Mouse (Mus musculus): Measurements from ENCODE around the gene Myl9. TPM values are rescaled to one million over a fixed set of nuclear protein-coding genes. Genes with fewer than 3 reads are reported as not detected.

Gene Myl9
- polyA plus RNA-seq, 1 experiment from 2014 or later: 71.8 TPM

- no peaks in the 10 kb centered on the region for H3K9me3 ChIP-seq
- H3K4me1 ChIP-seq: 0 out of 2 replicates have a peak, but pooled peaks cover 18% of the 10 kb centered on the region
- H3K4me2 ChIP-seq (replicated peaks): no peak overlapping the region
- ATAC-seq (ENCODE audit: low FRiP score, low read depth): no peak
- H3K36me3 ChIP-seq: peaks cover 41% of the 10 kb centered on the region
- no peak overlapping the region for H3K4me3 ChIP-seq
- H3K27me3 ChIP-seq (replicated peaks): no peaks in the 10 kb centered on the region
- WGBS: 70% methylated on average over 3 of the region's 3 CpGs
- H3K9ac ChIP-seq: no peak overlapping the region
- H3K27ac ChIP-seq: no peak overlapping the region
Observed at GRCm38 (mm10) chr2:156743248-156743647, 32.0 kb upstream of the Myl9 start.

- Histone ChIP-seq H3K4me2 (replicated peaks) (no peak overlapping the region), H3K36me3 (peaks cover 53% of the 10 kb centered on the region)
- 75% methylated on average over 5 of the region's 5 CpGs for WGBS
Observed at GRCm38 (mm10) chr2:156744414-156744813, 30.8 kb upstream of the Myl9 start.

GRCm38 (mm10) chr2:156747315-156747714, 27.9 kb upstream of the Myl9 start:
- Histone ChIP-seq H3K4me1 (0 out of 2 replicates have a peak, but pooled peaks cover 5% of the 10 kb centered on the region), H3K27me3 (replicated peaks) (no peaks in the 10 kb centered on the region), H3K4me3 (no peak overlapping the region), H3K9ac (no peak overlapping the region), H3K27ac (no peak overlapping the region), H3K4me2 (replicated peaks) (no peak overlapping the region), H3K9me3 (no peaks in the 10 kb centered on the region), H3K36me3 (peaks cover 70% of the 10 kb centered on the region)
- WGBS: 90% methylated on average over 3 of the region's 3 CpGs
- no peak for ATAC-seq (ENCODE audit: low FRiP score, low read depth)

More at GRCm38 (mm10) chr2:156744414-156744813, 30.8 kb upstream of the Myl9 start:
- 0 out of 2 replicates have a peak, but pooled peaks cover 14% of the 10 kb centered on the region for H3K4me1 ChIP-seq
- H3K4me3 ChIP-seq: no peak overlapping the region
- H3K27ac ChIP-seq: no peak overlapping the region
- no peaks in the 10 kb centered on the region for H3K27me3 ChIP-seq (replicated peaks)
- H3K9me3 ChIP-seq: no peaks in the 10 kb centered on the region
- no peak overlapping the region for H3K9ac ChIP-seq
- ATAC-seq (ENCODE audit: low FRiP score, low read depth): no peak

- Histone ChIP-seq H3K27ac (no peak overlapping the region), H3K4me1 (no peaks in the 10 kb centered on the region), H3K4me3 (no peak overlapping the region), H3K27me3 (replicated peaks) (no peaks in the 10 kb centered on the region), H3K4me2 (replicated peaks) (no peak overlapping the region), H3K9me3 (no peaks in the 10 kb centered on the region), H3K9ac (no peak overlapping the region), H3K36me3 (peaks cover 92% of the 10 kb centered on the region)
- ATAC-seq (ENCODE audit: low FRiP score, low read depth): no peak
- 93% methylated on average over 8 of the region's 8 CpGs for WGBS
Observed at GRCm38 (mm10) chr2:156749687-156750086, 25.5 kb upstream of the Myl9 start.

- 96% methylated on average over 9 of the region's 9 CpGs for WGBS
- peaks cover 94% of the 10 kb centered on the region for H3K36me3 ChIP-seq
- H3K4me2 ChIP-seq (replicated peaks): no peak overlapping the region
- no peak overlapping the region for H3K27ac ChIP-seq
- no peak for ATAC-seq (ENCODE audit: low FRiP score, low read depth)
- no peaks in the 10 kb centered on the region for H3K27me3 ChIP-seq (replicated peaks)
- H3K9me3 ChIP-seq: peaks cover 10% of the 10 kb centered on the region; the same call in 1 of the 2 replicates
- no peaks in the 10 kb centered on the region for H3K4me1 ChIP-seq
- no peak overlapping the region for H3K9ac ChIP-seq
- no peak overlapping the region for H3K4me3 ChIP-seq
Observed at GRCm38 (mm10) chr2:156756937-156757336, 18.3 kb upstream of the Myl9 start.

GRCm38 (mm10) chr2:156760843-156761505, 14.2 kb upstream of the Myl9 start:
- no peak overlapping the region for H3K4me3 ChIP-seq
- WGBS: 92% methylated on average over 5 of the region's 5 CpGs
- H3K27me3 ChIP-seq (replicated peaks): no peaks in the 10 kb centered on the region
- H3K4me1 ChIP-seq: no peaks in the 10 kb centered on the region
- H3K27ac ChIP-seq: no peak overlapping the region
- no peak overlapping the region for H3K4me2 ChIP-seq (replicated peaks)
- ATAC-seq (ENCODE audit: low FRiP score, low read depth): no peak
- H3K9ac ChIP-seq: no peak overlapping the region
- H3K9me3 ChIP-seq: peaks cover 10% of the 10 kb centered on the region; the same call in 1 of the 2 replicates
- H3K36me3 ChIP-seq: peaks cover 88% of the 10 kb centered on the region

- no peak overlapping the region for H3K27ac ChIP-seq
- ATAC-seq (ENCODE audit: low FRiP score, low read depth): no peak; the same call in 1 of the 2 replicates
- H3K4me1 ChIP-seq: no peaks in the 10 kb centered on the region
- 95% methylated on average over 17 of the region's 17 CpGs for WGBS
- H3K4me3 ChIP-seq: no peak overlapping the region
- H3K4me2 ChIP-seq (replicated peaks): no peak overlapping the region
- H3K9me3 ChIP-seq: peaks cover 10% of the 10 kb centered on the region; the same call in 1 of the 2 replicates
- no peaks in the 10 kb centered on the region for H3K27me3 ChIP-seq (replicated peaks)
- no peak overlapping the region for H3K9ac ChIP-seq
- peaks cover 80% of the 10 kb centered on the region for H3K36me3 ChIP-seq
Observed at GRCm38 (mm10) chr2:156761521-156762278, 13.5 kb upstream of the Myl9 start.

GRCm38 (mm10) chr2:156762499-156762898, 12.7 kb upstream of the Myl9 start:
- 74% methylated on average over 21 of the region's 21 CpGs for WGBS
- Histone ChIP-seq H3K36me3 (peaks cover 72% of the 10 kb centered on the region), H3K4me2 (replicated peaks) (no peak overlapping the region), H3K4me3 (no peak overlapping the region), H3K4me1 (no peaks in the 10 kb centered on the region), H3K9ac (no peak overlapping the region), H3K9me3 (peaks cover 9% of the 10 kb centered on the region; the same call in 1 of the 2 replicates), H3K27ac (0 out of 2 replicates have a peak overlapping the region, but pooled peaks have one; percentile 38), H3K27me3 (replicated peaks) (no peaks in the 10 kb centered on the region)
- no peak for ATAC-seq (ENCODE audit: low FRiP score, low read depth)

- Histone ChIP-seq H3K9me3 (peaks cover 3% of the 10 kb centered on the region; the same call in 1 of the 2 replicates), H3K27me3 (replicated peaks) (no peaks in the 10 kb centered on the region), H3K36me3 (peaks cover 66% of the 10 kb centered on the region), H3K4me2 (replicated peaks) (no peak overlapping the region), H3K9ac (no peak overlapping the region), H3K4me3 (no peak overlapping the region), H3K4me1 (no peaks in the 10 kb centered on the region), H3K27ac (no peak overlapping the region)
- 88% methylated on average over 11 of the region's 11 CpGs for WGBS
- ATAC-seq (ENCODE audit: low FRiP score, low read depth): no peak
Observed at GRCm38 (mm10) chr2:156763101-156763500, 12.1 kb upstream of the Myl9 start.

GRCm38 (mm10) chr2:156764022-156764421, 11.2 kb upstream of the Myl9 start:
- Histone ChIP-seq H3K36me3 (peaks cover 57% of the 10 kb centered on the region), H3K27me3 (replicated peaks) (no peaks in the 10 kb centered on the region), H3K4me3 (no peak overlapping the region), H3K9ac (no peak overlapping the region), H3K9me3 (no peaks in the 10 kb centered on the region), H3K4me1 (no peaks in the 10 kb centered on the region), H3K27ac (no peak overlapping the region), H3K4me2 (replicated peaks) (no peak overlapping the region)
- ATAC-seq (ENCODE audit: low FRiP score, low read depth): no peak
- 97% methylated on average over 10 of the region's 10 CpGs for WGBS

GRCm38 (mm10) chr2:156764747-156765146, 10.5 kb upstream of the Myl9 start:
- Histone ChIP-seq H3K27ac (no peak overlapping the region), H3K9me3 (no peaks in the 10 kb centered on the region), H3K36me3 (peaks cover 50% of the 10 kb centered on the region), H3K4me2 (replicated peaks) (no peak overlapping the region), H3K9ac (no peak overlapping the region), H3K4me3 (no peak overlapping the region), H3K4me1 (no peaks in the 10 kb centered on the region), H3K27me3 (replicated peaks) (no peaks in the 10 kb centered on the region)
- WGBS: 78% methylated on average over 4 of the region's 4 CpGs
- no peak for ATAC-seq (ENCODE audit: low FRiP score, low read depth)

GRCm38 (mm10) chr2:156765593-156765992, 9.6 kb upstream of the Myl9 start:
- no peaks in the 10 kb centered on the region for H3K4me1 ChIP-seq
- H3K4me2 ChIP-seq (replicated peaks): no peak overlapping the region
- H3K27ac ChIP-seq: no peak overlapping the region
- no peak overlapping the region for H3K4me3 ChIP-seq
- H3K9ac ChIP-seq: no peak overlapping the region
- H3K36me3 ChIP-seq: peaks cover 42% of the 10 kb centered on the region
- H3K9me3 ChIP-seq: no peaks in the 10 kb centered on the region
- H3K27me3 ChIP-seq (replicated peaks): no peaks in the 10 kb centered on the region
- 90% methylated on average over 8 of the region's 8 CpGs for WGBS
- no peak for ATAC-seq (ENCODE audit: low FRiP score, low read depth)
